Mouse (Mus musculus) ES-Bruce4 (cell line): ENCODE data around the gene Prpf4.

Source experiments
- CTCF ChIP-seq: IDR thresholded peaks from one replicate; pipeline ENCODE4 v1.8.1; 2011; ENCODE audit warnings: low read depth, low read length
- EP300 ChIP-seq: IDR thresholded peaks from 2 replicates; pipeline ENCODE4 v1.6.1; 2011; ENCODE audit warnings: low read depth, low read length; ENCODE audit not compliant: insufficient read depth
- POLR2A ChIP-seq: IDR thresholded peaks from one replicate; pipeline ENCODE4 v1.8.1; 2011; ENCODE audit warnings: low read length; ENCODE audit not compliant: insufficient read depth

DNA sequence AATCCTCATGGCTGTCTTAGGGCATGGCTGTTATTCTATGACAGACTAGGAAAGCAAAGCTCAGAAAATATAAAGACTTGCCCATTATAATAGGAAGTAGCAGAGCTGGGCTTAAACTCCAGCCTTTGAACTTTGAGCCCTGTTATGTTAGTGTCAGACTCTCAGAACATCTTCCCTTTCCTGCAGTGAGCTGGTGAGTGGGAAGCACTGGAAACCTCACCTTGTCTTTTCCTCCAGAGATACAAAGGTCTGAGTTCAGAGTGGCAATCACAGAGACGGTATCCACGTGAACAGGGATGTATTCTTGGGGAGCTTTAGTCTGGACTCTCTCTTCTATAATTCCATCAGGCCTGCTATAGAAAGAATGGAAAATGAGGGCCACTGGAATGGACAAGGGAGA is 54.5 kb downstream of the Prpf4 start:
- TF ChIP-seq EP300 (no peak), POLR2A (no peak), CTCF (no peak)
